Mouse (Mus musculus): Measurements from ENCODE around the gene Kcnk3.

DNA sequence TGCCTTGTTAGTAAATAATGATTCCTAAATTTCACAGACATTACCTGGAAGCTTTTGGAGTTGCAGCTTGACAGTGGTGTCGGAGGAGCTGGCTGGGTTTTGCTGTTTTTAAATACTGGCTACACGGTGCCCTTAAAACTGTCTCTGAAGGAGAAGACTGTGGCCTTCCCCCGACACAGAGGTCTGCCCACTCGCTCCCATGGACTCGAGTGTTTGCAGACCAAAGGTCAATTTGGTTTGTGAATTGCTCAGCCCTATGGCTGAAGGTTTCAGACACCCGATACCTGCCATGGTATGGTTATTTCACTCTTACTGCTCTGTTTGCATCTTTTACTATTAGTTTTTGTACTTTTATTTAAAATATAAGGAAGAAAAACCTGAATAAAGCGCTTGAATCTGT, 86.0 kb downstream of the Kcnk3 start:
- TF ChIP-seq POLR2A (IDR thresholded peaks at IDR 0.05; ENCODE audit: insufficient read depth, low read length): no peak
- TF ChIP-seq CTCF (IDR thresholded peaks at IDR 0.05; ENCODE audit: low read depth, low read length): no peak

Measured in ES-Bruce4 (cell line).